In the genomic region with DNA sequence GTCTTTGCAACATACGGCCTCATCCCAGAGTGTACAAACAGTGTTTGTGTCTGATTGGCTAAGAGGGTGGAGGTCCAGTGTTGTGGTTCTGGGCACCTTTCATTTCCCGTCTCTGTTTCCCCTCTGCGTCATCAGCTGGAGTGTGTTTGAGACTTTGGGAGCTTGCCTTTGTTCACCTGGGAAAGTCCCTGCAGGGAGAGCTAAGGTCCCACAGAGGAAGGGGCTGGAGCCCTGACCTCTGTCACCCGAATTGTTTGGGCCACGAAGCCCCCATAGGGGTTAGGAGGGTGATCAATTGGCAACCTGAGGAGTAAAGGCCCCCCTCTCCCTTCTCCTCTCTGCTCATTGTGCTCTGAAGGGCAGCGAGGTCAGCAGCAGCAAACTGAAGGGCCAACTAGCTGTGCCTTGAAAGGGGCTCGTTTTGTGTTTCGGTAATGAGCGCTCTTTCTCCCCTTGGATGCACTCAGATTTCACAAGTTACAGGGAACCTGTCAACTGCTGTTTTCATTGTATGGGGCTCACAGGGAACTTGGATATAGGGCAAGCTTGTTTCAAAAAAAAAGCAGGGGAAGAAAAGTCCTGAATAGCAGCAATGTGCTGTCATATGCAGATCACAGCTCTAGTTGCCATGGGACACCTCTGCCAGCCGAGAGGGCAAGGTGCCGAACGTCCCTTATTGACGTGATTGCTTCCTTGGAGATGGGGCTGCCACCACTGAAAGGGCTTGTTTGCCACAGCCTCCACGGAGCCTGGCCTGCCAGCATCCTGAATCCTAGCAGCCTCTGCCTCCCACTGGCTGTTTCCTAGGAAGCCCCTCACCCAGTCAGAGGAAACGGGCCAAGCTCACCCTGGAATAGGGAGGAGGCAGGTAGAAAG, we compare ENCODE assay signal across 8 mouse cellular contexts.
DNase-seq lines count a peak whose midpoint lies in the region; ATAC-seq lines count a peak whose summit lies in the region.

No protein-coding gene starts in this region.

- H3K27me3 ChIP-seq in kidney, embryonic 15.5 days: no peaks in the 10 kb centered on the region
- no peaks in the 10 kb centered on the region for H3K27me3 ChIP-seq in kidney, embryonic 16.5 days (ENCODE audit: insufficient read depth, low read length)
- H3K27me3 ChIP-seq in forebrain, embryonic 15.5 days: no peaks in the 10 kb centered on the region
- H3K27me3 ChIP-seq in neural tube, embryonic 11.5 days (ENCODE audit: control insufficient read depth, insufficient read depth, low read length): no peaks in the 10 kb centered on the region

- H3K27ac ChIP-seq in kidney, embryonic 15.5 days: peak overlapping the region; percentile 54; the same call in 1 of the 2 replicates
- H3K27ac ChIP-seq in kidney, embryonic 16.5 days (ENCODE audit: low read length): no peak overlapping the region
- H3K27ac ChIP-seq in forebrain, embryonic 15.5 days (replicated peaks): peak overlapping the region; percentile 85
- peak overlapping the region; percentile 80 for H3K27ac ChIP-seq in neural tube, embryonic 11.5 days (ENCODE audit: low read depth, low read length)

- WGBS in kidney, embryonic 15.5 days: 32% methylated on average over 15 of the region's 15 CpGs
- WGBS in kidney, embryonic 16.5 days: 34% methylated on average over 15 of the region's 15 CpGs
- WGBS in forebrain, embryonic 15.5 days: 5% methylated on average over 15 of the region's 15 CpGs
- 13% methylated on average over 15 of the region's 15 CpGs for WGBS in neural tube, embryonic 11.5 days

- no peaks in the 10 kb centered on the region for H3K36me3 ChIP-seq in kidney, embryonic 15.5 days
- no peaks in the 10 kb centered on the region for H3K36me3 ChIP-seq in kidney, embryonic 16.5 days (ENCODE audit: insufficient read depth, low read length)
- H3K36me3 ChIP-seq in forebrain, embryonic 15.5 days: no peaks in the 10 kb centered on the region
- H3K36me3 ChIP-seq in neural tube, embryonic 11.5 days (ENCODE audit: control insufficient read depth, insufficient read depth, low read length): no peaks in the 10 kb centered on the region

- no peak for ATAC-seq in kidney, embryonic 15.5 days (replicated peaks; ENCODE audit: low FRiP score)
- ATAC-seq in kidney, embryonic 16.5 days (ENCODE audit: low FRiP score, low TSS enrichment): no peak
- peak; percentile 88 for ATAC-seq in forebrain, embryonic 15.5 days (replicated peaks)
- peak; percentile 81 for ATAC-seq in neural tube, embryonic 11.5 days (ENCODE audit: insufficient read depth, low FRiP score, low TSS enrichment)

- intact Hi-C loops in left cerebral cortex, postnatal 10 days (cut with DNase I): loop anchor here (10.0 kb wide), 1 partner anchor 194 kb away; no protein-coding TSS in a partner anchor

- H3K9me3 ChIP-seq in kidney, embryonic 15.5 days (replicated peaks): no peaks in the 10 kb centered on the region
- peaks cover 4% of the 10 kb centered on the region; the same call in 1 of the 2 replicates for H3K9me3 ChIP-seq in kidney, embryonic 16.5 days (ENCODE audit: low read length)
- H3K9me3 ChIP-seq in forebrain, embryonic 15.5 days: no peaks in the 10 kb centered on the region
- no peaks in the 10 kb centered on the region for H3K9me3 ChIP-seq in neural tube, embryonic 11.5 days (ENCODE audit: control insufficient read depth, low read length)

- no peak overlapping the region for H3K4me2 ChIP-seq in kidney, embryonic 15.5 days
- H3K4me2 ChIP-seq in kidney, embryonic 16.5 days (replicated peaks; ENCODE audit: low read depth, low read length): no peak overlapping the region
- no peak overlapping the region for H3K4me2 ChIP-seq in forebrain, embryonic 15.5 days (replicated peaks)
- no peak overlapping the region for H3K4me2 ChIP-seq in neural tube, embryonic 11.5 days (ENCODE audit: low read depth)

- peaks cover 43% of the 10 kb centered on the region for H3K4me1 ChIP-seq in kidney, embryonic 15.5 days
- peaks cover 28% of the 10 kb centered on the region for H3K4me1 ChIP-seq in kidney, embryonic 16.5 days (ENCODE audit: insufficient read depth, low read length)
- peaks cover 19% of the 10 kb centered on the region for H3K4me1 ChIP-seq in forebrain, embryonic 15.5 days
- H3K4me1 ChIP-seq in neural tube, embryonic 11.5 days (ENCODE audit: control insufficient read depth, insufficient read depth, low read length): peaks cover 11% of the 10 kb centered on the region

- DNase-seq in left cerebral cortex, postnatal 10 days (ENCODE audit: extremely low spot score in 1 of 2, low spot score in 2 of 2): peak; percentile 63 to 69
- peak; percentile 80 for DNase-seq in neural tube, embryonic 11.5 days (ENCODE audit: low spot score)
- no peak for DNase-seq in thymus, postnatal 25 days
- DNase-seq in kidney, postnatal 25 days: no peak
- no peak for DNase-seq in B cell, adult 2 months

- H3K9ac ChIP-seq in kidney, embryonic 15.5 days: no peak overlapping the region
- no peak overlapping the region for H3K9ac ChIP-seq in kidney, embryonic 16.5 days (replicated peaks; ENCODE audit: low read length)
- H3K9ac ChIP-seq in forebrain, embryonic 15.5 days (replicated peaks): no peak overlapping the region
- H3K9ac ChIP-seq in neural tube, embryonic 11.5 days (ENCODE audit: low read length): no peak overlapping the region

- H3K4me3 ChIP-seq in kidney, embryonic 15.5 days (replicated peaks): no peak overlapping the region
- no peak overlapping the region for H3K4me3 ChIP-seq in kidney, embryonic 16.5 days (ENCODE audit: low read length)
- H3K4me3 ChIP-seq in forebrain, embryonic 15.5 days: no peak overlapping the region
- no peak overlapping the region for H3K4me3 ChIP-seq in neural tube, embryonic 11.5 days (ENCODE audit: low read depth, low read length)

Comparison
In these comparisons a context has a peak if more than half of its experiments do, and no peak if none do; other contexts are left out.
1. ATAC-seq: peak in forebrain, embryonic 15.5 days (single experiment) and neural tube, embryonic 11.5 days (single experiment); none in kidney, embryonic 15.5 days (single experiment) and kidney, embryonic 16.5 days (single experiment).
2. DNase-seq: peak in left cerebral cortex, postnatal 10 days (2 of 2) and neural tube, embryonic 11.5 days (single experiment); none in thymus, postnatal 25 days (single experiment), kidney, postnatal 25 days (0 of 2) and B cell, adult 2 months (0 of 2).